Mouse (Mus musculus): ENCODE data around the gene Pnpo. TPM values are rescaled to one million over a fixed set of nuclear protein-coding genes. Genes with fewer than 3 reads are reported as not detected.
A peak's percentile ranks its signal among the peaks of the same experiment; 100 is the strongest.

The Pnpo gene
- total RNA-seq, 1 experiment from 2014 or later: 31.9 TPM

DNA sequence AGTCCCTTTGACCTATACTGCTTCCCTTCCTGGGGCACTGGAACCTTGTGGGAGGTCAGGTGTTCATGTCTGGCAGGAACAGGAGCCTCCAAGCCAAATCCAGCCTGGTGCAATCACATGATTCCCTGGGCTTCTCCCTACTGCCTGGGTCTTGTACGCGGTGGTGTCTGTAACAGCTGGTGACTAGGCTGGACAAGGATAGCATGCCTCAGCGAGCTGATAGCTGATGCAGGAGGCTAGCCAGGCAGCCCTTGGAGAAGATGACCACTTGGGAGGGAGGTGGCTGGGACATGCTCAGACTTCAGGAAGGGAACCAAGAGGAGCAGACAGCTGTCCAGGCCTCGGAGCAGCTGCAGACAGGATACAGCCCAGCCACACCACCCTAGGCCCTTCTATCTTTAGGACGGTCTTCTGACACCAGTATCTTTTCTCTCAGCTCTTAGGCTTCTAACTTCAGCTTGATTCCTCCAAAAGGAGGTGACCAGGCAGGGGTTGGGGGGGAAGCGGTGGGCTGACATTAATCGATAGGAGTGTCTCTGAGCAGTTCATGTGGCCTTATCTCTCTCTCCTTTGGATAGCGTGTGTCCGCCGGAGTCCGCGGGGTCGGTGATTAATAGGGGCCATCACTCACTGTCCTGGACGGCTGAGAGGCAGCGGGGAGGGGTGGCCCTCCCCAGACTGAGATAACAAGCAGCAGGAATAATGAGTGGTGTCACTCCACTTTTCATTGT, 37.2 kb downstream of the Pnpo start:
- peak; percentile 50 for DNase-seq

DNA sequence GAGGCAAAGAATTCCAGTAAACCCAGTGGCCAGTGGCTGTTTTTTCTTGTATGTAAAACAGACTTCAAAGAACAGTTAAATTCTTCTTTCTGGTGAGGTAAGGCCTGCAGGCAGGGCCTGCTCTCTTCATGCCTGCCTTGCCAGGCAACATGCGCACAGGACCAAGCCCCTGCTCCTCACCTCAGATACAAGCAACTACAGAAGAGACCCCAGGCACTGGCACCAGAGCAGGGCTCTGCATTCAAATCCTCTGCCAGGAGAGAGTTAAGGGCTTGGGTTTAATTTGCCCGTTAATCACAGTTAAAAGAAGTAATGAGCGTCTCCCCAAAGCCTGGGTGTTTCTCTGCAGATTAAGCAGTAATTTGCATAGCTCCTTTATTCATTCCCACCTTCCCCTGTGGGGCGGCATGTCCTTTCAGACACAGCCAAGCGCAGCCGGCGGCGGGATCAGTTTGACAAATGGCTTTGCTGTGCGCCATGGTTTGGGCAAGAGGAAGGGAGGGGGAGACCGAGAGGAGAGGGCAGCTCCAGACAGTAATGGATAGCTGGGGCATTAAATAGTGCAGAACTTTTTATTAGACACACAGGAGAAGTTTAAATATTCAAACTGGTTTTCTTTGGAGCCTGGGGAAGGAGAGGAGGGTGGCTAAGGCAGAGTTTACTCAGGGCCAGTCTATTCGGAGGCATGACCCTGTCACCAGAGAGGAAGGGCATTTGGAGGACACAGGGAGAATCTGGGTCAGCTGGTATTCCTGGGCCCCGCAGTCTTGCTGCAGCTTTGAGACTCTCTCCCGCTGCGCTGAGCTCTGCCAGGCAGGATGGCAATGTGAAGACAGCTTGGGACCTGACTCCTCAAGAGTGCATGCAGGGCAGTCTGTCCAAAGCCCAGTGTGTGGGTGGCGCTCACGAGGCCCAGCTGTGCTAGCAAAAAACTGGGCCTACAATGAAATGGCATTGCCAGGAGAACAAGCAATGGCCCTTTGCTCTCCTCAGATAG, 40.8 kb downstream of the Pnpo start:
- peak; percentile 62 for DNase-seq

DNA sequence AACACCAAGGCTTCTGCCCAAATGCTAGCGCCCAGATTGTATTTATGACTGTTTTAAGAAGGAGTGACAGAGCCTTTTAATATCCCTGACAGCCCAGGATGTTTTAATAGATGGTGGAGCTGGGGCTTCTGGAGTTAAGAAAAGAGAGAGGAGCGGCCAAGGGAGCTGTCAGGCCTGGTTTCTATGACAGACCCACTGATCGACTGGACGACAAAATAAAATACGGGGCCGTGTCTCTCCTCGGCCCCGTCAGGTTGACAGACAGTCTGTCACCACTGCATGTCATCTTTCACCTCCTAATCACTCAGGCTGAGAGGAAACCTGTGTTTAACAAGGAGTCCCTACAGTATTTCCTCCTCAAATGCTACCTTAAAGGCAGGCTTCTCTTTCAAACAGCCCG, 42.5 kb downstream of the Pnpo start:
- DNase-seq: no peak

DNA sequence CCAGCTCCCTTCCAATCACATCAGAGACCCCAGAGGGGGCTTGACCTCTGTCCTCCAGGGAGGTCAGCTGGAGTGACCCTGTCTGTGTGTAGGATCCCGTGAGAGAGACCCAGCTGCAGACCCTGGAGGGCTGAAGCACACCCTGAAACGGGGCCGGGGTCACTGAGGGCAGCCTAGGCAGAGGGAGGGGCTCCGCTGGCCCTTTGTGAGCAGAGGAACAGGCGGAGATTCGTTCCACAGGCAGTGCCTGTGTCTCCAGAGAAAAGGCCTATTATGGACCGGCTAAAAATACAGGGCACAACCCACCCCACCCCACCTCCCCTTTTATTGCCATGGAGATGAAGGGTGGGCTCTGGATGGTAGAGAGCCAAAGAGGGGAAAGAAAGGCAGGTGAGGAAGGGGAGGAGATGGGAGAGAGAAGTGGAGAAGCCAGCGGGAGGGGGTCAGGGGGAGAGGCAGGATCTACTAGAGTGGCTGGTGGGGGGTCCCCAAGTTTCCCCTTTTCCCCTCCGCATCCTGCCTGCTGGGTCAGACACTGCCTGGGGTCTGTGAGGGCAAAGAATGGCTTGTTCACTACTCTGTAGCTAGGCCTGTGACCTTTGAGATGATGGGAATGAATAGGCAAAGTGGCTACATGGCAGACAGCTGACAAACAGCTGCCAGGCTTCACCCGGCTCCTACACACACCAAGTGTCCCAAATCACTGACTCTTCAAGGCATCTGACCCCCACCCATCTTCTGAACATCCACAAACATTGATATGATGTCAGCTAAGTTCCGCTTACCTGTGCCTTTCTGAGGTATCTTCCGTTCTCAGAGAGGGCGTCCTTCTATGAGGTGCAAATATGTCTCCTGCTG, 44.1 kb downstream of the Pnpo start:
- DNase-seq: no peak

DNA sequence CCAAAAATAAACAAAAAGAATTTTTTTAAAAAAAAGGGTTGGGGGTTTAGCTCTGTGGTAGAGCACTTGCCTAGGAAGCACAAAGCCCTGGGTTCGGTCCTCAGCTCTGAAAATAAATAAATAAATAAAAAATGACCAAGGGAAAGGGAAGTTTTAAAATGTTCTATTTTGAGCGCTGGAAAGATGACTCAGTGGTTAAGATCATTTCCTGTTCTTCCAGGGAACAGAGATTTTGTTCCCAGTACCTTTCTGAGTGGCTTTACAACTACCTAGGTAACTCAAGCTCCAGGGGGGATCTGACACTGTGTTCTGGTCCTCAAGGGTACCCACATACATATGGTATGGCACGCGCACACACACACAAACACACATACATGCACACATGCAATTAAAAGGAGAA, 47.9 kb downstream of the Pnpo start:
- no peak for DNase-seq

DNA sequence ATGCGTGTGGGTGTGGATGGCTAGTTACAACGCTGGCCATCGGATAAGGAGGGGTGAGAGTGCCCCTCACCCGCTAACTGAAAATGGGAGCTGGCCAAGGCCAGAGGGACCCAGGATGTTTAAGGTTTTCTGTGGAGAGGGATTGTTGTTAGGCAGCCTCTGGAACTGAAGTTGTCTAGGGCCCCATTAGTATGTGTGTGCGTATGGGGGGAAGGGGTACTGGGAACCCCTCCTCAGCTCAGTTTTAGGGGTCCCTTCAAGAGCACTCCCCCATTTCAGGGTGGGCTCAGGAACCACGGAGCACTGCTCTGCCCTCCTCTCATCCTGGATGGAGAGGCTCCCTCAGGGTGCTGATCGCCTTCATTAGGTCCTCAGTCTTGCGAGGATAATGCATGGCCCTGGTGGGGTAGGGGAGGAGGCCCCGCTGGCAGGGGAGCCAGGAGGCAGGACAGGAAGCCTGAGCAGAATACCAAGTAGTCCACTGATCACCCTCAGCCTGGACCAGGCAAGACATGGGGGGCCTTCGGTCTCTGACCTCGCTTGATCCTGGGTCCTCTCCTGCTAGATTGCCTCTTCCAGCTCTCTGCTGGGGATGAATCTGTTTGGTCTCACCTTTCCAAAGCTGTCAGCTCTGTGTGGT, 50.5 kb downstream of the Pnpo start:
- no peak for DNase-seq

DNA sequence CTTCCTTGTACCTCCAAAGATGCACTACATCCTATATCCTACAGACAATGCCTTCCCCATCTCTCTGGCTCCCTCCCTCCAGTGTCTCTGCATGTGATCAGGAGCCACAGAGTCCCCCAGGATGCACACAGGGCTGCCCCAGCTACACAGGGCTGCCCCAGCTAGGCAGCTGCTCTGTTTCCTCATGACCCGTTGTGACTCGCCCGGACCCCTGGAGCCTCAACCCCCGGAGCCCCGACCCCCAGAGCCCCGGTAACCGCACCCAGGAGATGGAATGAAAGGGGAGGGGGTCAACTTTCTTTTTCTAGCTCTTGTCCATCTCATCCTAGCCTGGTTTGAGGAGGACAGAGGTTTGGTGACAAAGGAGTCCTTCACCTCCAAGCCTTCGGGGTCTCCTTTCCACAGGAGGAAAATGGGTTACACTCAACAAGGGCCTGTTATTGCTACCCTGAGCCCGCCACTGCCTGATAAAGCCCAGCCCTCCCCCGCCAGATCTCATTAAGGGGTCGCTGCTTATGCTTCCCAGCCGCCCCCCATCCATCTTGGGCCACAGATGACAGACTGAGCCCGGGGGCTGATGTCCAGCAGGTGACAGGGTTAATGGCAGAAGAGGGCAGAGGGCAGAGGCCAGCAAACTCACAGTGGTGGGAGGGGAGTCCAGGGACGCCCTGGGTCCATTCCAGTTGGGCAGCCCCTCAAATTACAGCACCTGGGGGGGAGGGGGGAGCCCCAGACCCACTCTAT, 51.8 kb downstream of the Pnpo start:
- no peak for DNase-seq

Other genes starting within 250 kb of the Pnpo start
- gene Snx11, start 166.4 kb downstream of the Pnpo start, total RNA-seq (2021): 23.4 and 27.2 TPM in 2 replicates
- 69.8 and 78.1 TPM in 2 replicates for gene Cbx1, start 154.9 kb downstream of the Pnpo start, total RNA-seq (2021)
- gene Nfe2l1, start 114.0 kb downstream of the Pnpo start, total RNA-seq (2021): 362 and 371 TPM in 2 replicates
- gene Copz2, start 94.1 kb downstream of the Pnpo start, total RNA-seq (2021): 39.8 and 43.7 TPM in 2 replicates
- gene Cdk5rap3, start 27.5 kb downstream of the Pnpo start, total RNA-seq (2021): 48.6 and 49.9 TPM in 2 replicates
- 0.37 TPM in 1 of 2 replicates, not detected in the other for gene Prr15l, start 15.9 kb downstream of the Pnpo start, total RNA-seq (2021)
- gene Sp2, start 39.0 kb upstream of the Pnpo start, total RNA-seq (2021): 15.5 and 18.3 TPM in 2 replicates
- 0.22 and 0.30 TPM in 2 replicates for gene Sp6, start 69.4 kb upstream of the Pnpo start, total RNA-seq (2021)
- 15.9 and 18.3 TPM in 2 replicates for gene Scrn2, start 86.0 kb upstream of the Pnpo start, total RNA-seq (2021)
- 0.93 and 0.94 TPM in 2 replicates for gene Lrrc46, start 97.4 kb upstream of the Pnpo start, total RNA-seq (2021)
- gene Mrpl10, start 97.6 kb upstream of the Pnpo start, total RNA-seq (2021): 124 and 130 TPM in 2 replicates
- 8.0 and 10.1 TPM in 2 replicates for gene Osbpl7, start 106.6 kb upstream of the Pnpo start, total RNA-seq (2021)
- gene Tbx21, start 171.3 kb upstream of the Pnpo start, total RNA-seq (2021): 0.33 and 0.56 TPM in 2 replicates
- gene Tbkbp1, start 207.5 kb upstream of the Pnpo start, total RNA-seq (2021): 17.6 and 22.9 TPM in 2 replicates
- gene Kpnb1, start 243.9 kb upstream of the Pnpo start, total RNA-seq (2021): 123 and 138 TPM in 2 replicates